Mouse (Mus musculus): ENCODE measurements around the gene Copz1. TPM values are rescaled to one million over a fixed set of nuclear protein-coding genes. Genes with fewer than 3 reads are reported as not detected.
"Not testable (repeated sequence)": the region's sequence is repeated elsewhere in the genome, so short reads cannot be mapped to it uniquely, and the experiment has no call there.

Copz1 gene
- polyA plus RNA-seq, 1 experiment from 2014 or later: 298 TPM

DNA sequence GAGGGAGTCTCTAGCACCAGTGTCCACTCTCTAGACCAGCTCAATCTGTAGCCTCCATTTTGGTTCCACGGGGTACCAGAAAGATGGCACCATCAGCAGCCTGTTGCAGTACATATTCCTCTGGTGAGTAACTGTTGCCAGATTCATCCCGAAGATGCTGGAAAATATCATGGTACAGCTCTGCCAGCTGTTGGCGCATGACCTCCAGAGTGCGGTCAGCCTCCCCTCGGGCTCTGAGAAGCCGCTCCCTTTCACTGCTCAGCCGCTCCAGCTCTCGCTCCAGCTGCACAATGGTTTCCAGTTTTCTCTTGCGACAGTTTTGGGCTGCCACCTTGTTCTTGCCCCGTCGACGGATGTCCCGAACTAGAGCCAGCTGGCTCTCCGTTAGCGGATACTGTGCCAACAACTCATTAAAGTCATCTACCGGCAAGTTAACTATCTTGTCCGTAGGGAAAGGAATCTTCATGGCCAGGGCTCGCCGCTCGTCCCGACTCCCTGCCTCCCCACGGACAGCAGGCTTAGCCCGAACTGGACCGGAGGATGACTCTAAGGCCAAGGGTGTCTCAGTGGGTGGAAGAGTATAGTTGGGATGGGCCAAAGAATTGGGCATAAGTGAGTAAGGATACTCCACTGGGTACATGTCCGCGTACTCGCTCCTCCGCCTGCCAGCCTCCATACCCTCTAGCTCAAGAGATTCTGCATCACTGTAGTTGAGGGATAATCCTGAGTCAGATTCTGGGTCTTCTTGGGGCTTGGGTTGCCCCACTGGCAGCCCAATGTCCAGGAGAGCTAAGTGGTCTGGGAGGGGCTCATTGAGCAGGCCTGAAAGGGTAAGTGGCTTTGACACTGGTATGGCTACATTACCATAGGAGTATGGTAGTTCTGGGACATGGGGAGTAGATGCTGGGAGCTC is 23.9 kb upstream of the Copz1 start:
- Histone ChIP-seq H3K27me3 (replicated peaks; ENCODE audit: control insufficient read depth, insufficient read depth, low read length) (no peaks in the 10 kb centered on the region), H3K9ac (ENCODE audit: low read depth, low read length) (no peak overlapping the region), H3K9me3 (ENCODE audit: control insufficient read depth, low read length) (no peaks in the 10 kb centered on the region), H3K4me2 (no peak overlapping the region; the same call in 1 of the 2 replicates), H3K4me3 (ENCODE audit: low read depth, low read length) (0 out of 2 replicates have a peak overlapping the region, but pooled peaks have one; percentile 5), H3K27ac (ENCODE audit: low read depth, low read length) (no peak overlapping the region), H3K4me1 (replicated peaks; ENCODE audit: control insufficient read depth, insufficient read depth, low read length) (peaks cover 35% of the 10 kb centered on the region), H3K36me3 (ENCODE audit: control insufficient read depth, insufficient read depth, low read length) (peaks cover 50% of the 10 kb centered on the region)
- WGBS: 84% methylated on average over 28 of the region's 28 CpGs
- ATAC-seq (replicated peaks; ENCODE audit: low FRiP score): no peak
- DNase-seq (ENCODE audit: low spot score): peak; percentile 45

DNA sequence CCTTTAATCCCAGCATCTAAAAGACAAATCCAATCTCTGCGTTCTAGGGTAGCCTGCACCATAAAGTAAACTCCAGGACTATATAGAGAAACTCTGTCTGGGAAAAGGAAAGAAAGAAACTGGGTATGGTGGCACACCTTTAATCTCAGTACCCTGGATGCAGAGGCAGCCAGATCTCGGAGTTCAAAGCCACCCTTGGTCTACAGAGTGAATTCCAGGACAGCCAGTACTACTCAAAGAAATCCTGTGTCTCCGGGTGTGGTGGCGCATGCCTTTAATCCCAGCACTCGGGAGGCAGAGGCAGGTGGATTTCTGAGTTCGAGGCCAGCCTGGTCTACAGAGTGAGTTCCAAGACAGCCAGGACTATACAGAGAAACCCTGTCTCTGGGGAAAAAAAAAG is 23.0 kb upstream of the Copz1 start:
- ATAC-seq (replicated peaks; ENCODE audit: low FRiP score); H3K4me3 ChIP-seq (ENCODE audit: low read depth, low read length); H3K27ac ChIP-seq (ENCODE audit: low read depth, low read length); H3K9me3 ChIP-seq (ENCODE audit: control insufficient read depth, low read length); H3K9ac ChIP-seq (ENCODE audit: low read depth, low read length); DNase-seq (ENCODE audit: low spot score); H3K27me3 ChIP-seq (replicated peaks; ENCODE audit: control insufficient read depth, insufficient read depth, low read length): not testable (repeated sequence)
- Histone ChIP-seq H3K4me1 (replicated peaks; ENCODE audit: control insufficient read depth, insufficient read depth, low read length) (peaks cover 30% of the 10 kb centered on the region), H3K36me3 (ENCODE audit: control insufficient read depth, insufficient read depth, low read length) (peaks cover 46% of the 10 kb centered on the region), H3K4me2 (peak overlapping the region; percentile 22; the same call in 1 of the 2 replicates)
- WGBS: 82% methylated on average over 6 of the region's 6 CpGs

- Histone ChIP-seq H3K27me3 (replicated peaks; ENCODE audit: control insufficient read depth, insufficient read depth, low read length) (no peaks in the 10 kb centered on the region), H3K4me3 (ENCODE audit: low read depth, low read length) (peak overlapping the region; percentile 71), H3K27ac (ENCODE audit: low read depth, low read length) (peak overlapping the region; percentile 82), H3K4me1 (replicated peaks; ENCODE audit: control insufficient read depth, insufficient read depth, low read length) (peaks cover 27% of the 10 kb centered on the region), H3K36me3 (ENCODE audit: control insufficient read depth, insufficient read depth, low read length) (peaks cover 43% of the 10 kb centered on the region), H3K9ac (ENCODE audit: low read depth, low read length) (peak overlapping the region; percentile 68), H3K9me3 (ENCODE audit: control insufficient read depth, low read length) (no peaks in the 10 kb centered on the region), H3K4me2 (peak overlapping the region; percentile 76)
- 38% methylated on average over 2 of the region's 2 CpGs for WGBS
- DNase-seq (ENCODE audit: low spot score) (peak; percentile 70), ATAC-seq (replicated peaks; ENCODE audit: low FRiP score) (no peak)
Measured at GRCm38 (mm10) chr15:103250195-103250740, 22.2 kb upstream of the Copz1 start.

GRCm38 (mm10) chr15:103251595-103251994 is 20.9 kb upstream of the Copz1 start:
- Histone ChIP-seq H3K9ac (ENCODE audit: low read depth, low read length) (peak overlapping the region; percentile 85), H3K27me3 (replicated peaks; ENCODE audit: control insufficient read depth, insufficient read depth, low read length) (no peaks in the 10 kb centered on the region), H3K4me2 (peak overlapping the region; percentile 76), H3K4me3 (ENCODE audit: low read depth, low read length) (peak overlapping the region; percentile 71), H3K36me3 (ENCODE audit: control insufficient read depth, insufficient read depth, low read length) (peaks cover 32% of the 10 kb centered on the region), H3K4me1 (replicated peaks; ENCODE audit: control insufficient read depth, insufficient read depth, low read length) (peaks cover 35% of the 10 kb centered on the region), H3K9me3 (ENCODE audit: control insufficient read depth, low read length) (no peaks in the 10 kb centered on the region), H3K27ac (ENCODE audit: low read depth, low read length) (peak overlapping the region; percentile 97)
- ATAC-seq (replicated peaks; ENCODE audit: low FRiP score) (peak; percentile 83), DNase-seq (ENCODE audit: low spot score) (peak; percentile 54)
- 5% methylated on average over 1 of the region's 1 CpGs for WGBS

DNA sequence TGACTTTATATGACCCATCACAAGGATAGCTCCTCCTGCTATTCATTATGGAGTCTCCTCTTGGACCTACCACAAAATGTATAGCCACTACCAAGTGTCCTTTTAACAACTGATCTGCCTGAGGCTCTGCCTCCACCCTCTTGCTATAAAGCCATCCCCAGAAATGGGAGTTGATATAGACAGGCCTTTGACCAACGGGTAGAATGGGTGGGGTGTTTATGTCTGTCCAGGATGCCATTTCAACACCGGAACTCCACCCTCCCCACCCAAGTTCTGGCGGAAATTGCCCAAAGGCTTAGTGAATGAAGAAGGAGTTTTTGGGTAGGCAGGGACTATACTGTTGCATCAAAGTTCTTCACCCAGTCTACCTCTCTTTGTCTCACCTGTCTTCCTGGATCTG is 19.9 kb upstream of the Copz1 start:
- 44% methylated on average over 3 of the region's 3 CpGs for whole genome bisulfite sequencing
- no peaks in the 10 kb centered on the region for H3K27me3 ChIP-seq (replicated peaks; ENCODE audit: control insufficient read depth, insufficient read depth, low read length)
- DNase-seq (ENCODE audit: low spot score) (no peak), ATAC-seq (replicated peaks; ENCODE audit: low FRiP score) (peak; percentile 35)
- H3K9ac ChIP-seq (ENCODE audit: low read depth, low read length): peak overlapping the region; percentile 85
- H3K27ac ChIP-seq (ENCODE audit: low read depth, low read length): peak overlapping the region; percentile 97
- no peaks in the 10 kb centered on the region for H3K9me3 ChIP-seq (ENCODE audit: control insufficient read depth, low read length)
- peaks cover 22% of the 10 kb centered on the region for H3K36me3 ChIP-seq (ENCODE audit: control insufficient read depth, insufficient read depth, low read length)
- H3K4me1 ChIP-seq (replicated peaks; ENCODE audit: control insufficient read depth, insufficient read depth, low read length): peaks cover 46% of the 10 kb centered on the region
- peak overlapping the region; percentile 76 for H3K4me2 ChIP-seq
- H3K4me3 ChIP-seq (ENCODE audit: low read depth, low read length): peak overlapping the region; percentile 71

DNA sequence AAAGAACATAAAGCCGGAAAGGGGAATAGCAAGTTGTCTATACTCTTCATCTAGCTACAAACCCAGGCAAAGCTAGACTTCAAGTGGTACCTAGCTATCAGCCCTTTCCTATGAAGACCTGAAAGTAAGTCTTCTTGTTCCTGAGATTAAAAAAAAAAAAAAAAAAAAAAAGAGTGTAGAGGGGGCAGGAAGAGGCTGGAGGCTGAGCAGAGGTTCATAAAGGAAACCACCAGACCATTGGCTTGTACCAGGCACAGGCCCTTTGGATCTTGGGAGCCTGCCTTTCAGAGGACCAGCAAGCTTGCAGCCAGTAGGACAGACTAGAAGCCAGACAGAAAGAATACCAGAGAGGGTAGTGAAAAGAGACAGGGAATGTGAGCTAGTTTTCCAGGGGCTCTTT is 19.2 kb upstream of the Copz1 start:
- H3K27me3 ChIP-seq (replicated peaks; ENCODE audit: control insufficient read depth, insufficient read depth, low read length): no peaks in the 10 kb centered on the region
- H3K4me3 ChIP-seq (ENCODE audit: low read depth, low read length): peak overlapping the region; percentile 71
- H3K9ac ChIP-seq (ENCODE audit: low read depth, low read length): peak overlapping the region; percentile 85
- peak overlapping the region; percentile 76 for H3K4me2 ChIP-seq
- no peaks in the 10 kb centered on the region for H3K9me3 ChIP-seq (ENCODE audit: control insufficient read depth, low read length)
- ATAC-seq (replicated peaks; ENCODE audit: low FRiP score) (no peak), DNase-seq (ENCODE audit: low spot score) (no peak)
- peaks cover 52% of the 10 kb centered on the region for H3K4me1 ChIP-seq (replicated peaks; ENCODE audit: control insufficient read depth, insufficient read depth, low read length)
- H3K36me3 ChIP-seq (ENCODE audit: control insufficient read depth, insufficient read depth, low read length): peaks cover 16% of the 10 kb centered on the region
- H3K27ac ChIP-seq (ENCODE audit: low read depth, low read length): peak overlapping the region; percentile 97
- WGBS: 63% methylated on average over 1 of the region's 1 CpGs

DNA sequence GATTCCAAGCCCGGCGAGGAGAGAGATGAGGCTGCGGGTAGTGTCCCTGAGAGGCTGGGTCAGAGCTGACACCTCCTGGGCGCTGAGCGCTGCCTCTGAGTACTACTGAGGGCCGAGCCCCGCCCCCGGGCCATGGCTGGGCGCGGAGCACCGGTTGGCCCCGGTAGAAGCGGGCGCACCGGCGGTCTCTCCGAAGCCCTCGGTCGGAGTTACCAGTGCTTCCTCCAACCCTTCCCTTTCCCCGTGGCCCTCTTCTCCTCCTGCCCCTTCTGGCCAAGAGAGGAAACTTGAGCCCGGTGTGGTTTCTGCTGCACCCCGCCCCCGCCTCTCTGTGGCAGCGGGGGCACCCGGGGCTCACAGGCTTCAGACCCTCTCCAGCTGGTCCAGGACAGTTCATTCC is 17.3 kb upstream of the Copz1 start:
- peak; percentile 42 for ATAC-seq (replicated peaks; ENCODE audit: low FRiP score)
- under 1% methylated on average over 25 of the region's 25 CpGs for WGBS
- H3K4me1 ChIP-seq (replicated peaks; ENCODE audit: control insufficient read depth, insufficient read depth, low read length): peaks cover 56% of the 10 kb centered on the region

DNA sequence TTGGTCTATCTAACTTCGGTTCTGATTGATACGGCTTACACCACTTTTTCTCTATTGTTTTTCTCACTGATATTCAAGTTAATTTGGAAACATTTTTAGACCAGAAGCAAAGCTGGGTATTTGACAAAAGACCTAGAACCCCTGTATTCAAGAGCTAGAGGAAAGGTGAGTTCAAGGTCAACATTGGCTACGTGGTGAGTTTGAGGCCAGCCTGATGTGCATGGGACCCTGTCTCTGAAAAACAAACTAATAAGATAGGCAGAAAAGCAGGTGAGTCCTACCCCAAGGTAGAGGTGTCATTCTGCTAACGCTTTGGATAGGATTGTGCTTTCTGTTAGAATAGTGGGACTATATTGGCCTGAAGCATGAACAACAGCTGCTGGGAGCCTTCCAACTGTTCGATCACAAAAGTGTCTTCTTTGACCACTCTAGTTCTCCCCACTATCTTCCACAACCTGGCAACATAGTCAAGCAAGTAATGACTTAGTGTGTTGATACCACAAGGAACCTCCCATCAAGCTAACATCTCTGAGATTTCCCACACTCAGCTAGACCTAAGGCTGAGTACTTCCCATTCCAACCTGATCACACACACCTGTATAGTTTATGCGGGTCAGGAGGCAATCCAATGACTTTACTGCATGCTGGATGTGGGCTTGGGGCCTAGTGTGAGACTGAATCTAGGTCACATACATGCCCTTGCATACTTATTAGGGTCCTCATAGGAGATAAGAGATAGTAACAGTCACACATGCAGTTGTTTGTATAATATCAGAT is 16.1 kb upstream of the Copz1 start:
- Histone ChIP-seq H3K9ac (ENCODE audit: low read depth, low read length) (peak overlapping the region; percentile 85), H3K27ac (ENCODE audit: low read depth, low read length) (peak overlapping the region; percentile 97), H3K36me3 (ENCODE audit: control insufficient read depth, insufficient read depth, low read length) (0 out of 2 replicates have a peak, but pooled peaks cover 2% of the 10 kb centered on the region), H3K4me3 (ENCODE audit: low read depth, low read length) (peak overlapping the region; percentile 23), H3K4me2 (peak overlapping the region; percentile 76), H3K9me3 (ENCODE audit: control insufficient read depth, low read length) (no peaks in the 10 kb centered on the region), H3K27me3 (replicated peaks; ENCODE audit: control insufficient read depth, insufficient read depth, low read length) (no peaks in the 10 kb centered on the region), H3K4me1 (replicated peaks; ENCODE audit: control insufficient read depth, insufficient read depth, low read length) (peaks cover 46% of the 10 kb centered on the region)
- no peak for ATAC-seq (replicated peaks; ENCODE audit: low FRiP score)
- 76% methylated on average over 6 of the region's 6 CpGs for WGBS
- no peak for DNase-seq (ENCODE audit: low spot score)

More for the DNA sequence above, 17.3 kb upstream of the Copz1 start:
- H3K36me3 ChIP-seq (ENCODE audit: control insufficient read depth, insufficient read depth, low read length): peaks cover 10% of the 10 kb centered on the region
- no peaks in the 10 kb centered on the region for H3K9me3 ChIP-seq (ENCODE audit: control insufficient read depth, low read length)
- peak overlapping the region; percentile 97 for H3K27ac ChIP-seq (ENCODE audit: low read depth, low read length)
- H3K9ac ChIP-seq (ENCODE audit: low read depth, low read length): peak overlapping the region; percentile 85
- H3K4me3 ChIP-seq (ENCODE audit: low read depth, low read length): peak overlapping the region; percentile 71
- peak overlapping the region; percentile 76 for H3K4me2 ChIP-seq
- no peaks in the 10 kb centered on the region for H3K27me3 ChIP-seq (replicated peaks; ENCODE audit: control insufficient read depth, insufficient read depth, low read length)
- peak; percentile 58 for DNase-seq (ENCODE audit: low spot score)

Data from liver, embryonic 11.5 days (tissue).